10 mouse cellular contexts compared by ENCODE assay signal in genomic region chr3:101274041-101274770, GRCm38 (mm10). TPM values are rescaled to one million over a fixed set of nuclear protein-coding genes. Genes with fewer than 3 reads are reported as not detected.
A peak's percentile ranks its signal among the peaks of the same experiment; 100 is the strongest.
DNase-seq lines count a peak whose midpoint lies in the region; ATAC-seq and TF ChIP-seq lines count a peak whose summit lies in the region.
"Had no signal": no experiment of that assay in that cellular context is flagged by ENCODE, and none has a peak within 500 bp of the region (broad histone marks: within the 10 kb centered on the region; RNA-seq: fewer than 3 reads in every experiment).

No protein-coding gene starts in this region.

- H3K9ac ChIP-seq in midbrain, postnatal 0 days (replicated peaks; ENCODE audit: low read length, poor library complexity, severe bottlenecking) = no peak overlapping the region
- H3K9ac ChIP-seq: forebrain, embryonic 13.5 days had no signal

- ATAC-seq in midbrain, postnatal 0 days (ENCODE audit: low FRiP score) = peak; percentile 57; the same call in 1 of the 2 replicates
- no peak for ATAC-seq in erythroblast, adult 5-6 weeks (replicated peaks; ENCODE audit: low FRiP score, poor library complexity, severe bottlenecking)
- ATAC-seq: forebrain, embryonic 13.5 days had no signal

- H3K27ac ChIP-seq in midbrain, postnatal 0 days (ENCODE audit: low read depth, low read length) = peak overlapping the region; percentile 43; the same call in 1 of the 2 replicates
- H3K27ac ChIP-seq in midbrain, embryonic 10.5 days (replicated peaks) = no peak overlapping the region
- H3K27ac ChIP-seq: forebrain, embryonic 13.5 days; left cerebral cortex, adult 2 months had no signal

- H3K4me2 ChIP-seq in midbrain, postnatal 0 days (ENCODE audit: low read depth, low read length, poor library complexity, severe bottlenecking) = no peak overlapping the region
- H3K4me2 ChIP-seq: forebrain, embryonic 13.5 days had no signal

- 0 out of 2 replicates have a peak, but pooled peaks cover 5% of the 10 kb centered on the region for H3K4me1 ChIP-seq in midbrain, postnatal 0 days (ENCODE audit: insufficient read depth, low read length)
- H3K4me1 ChIP-seq in midbrain, embryonic 10.5 days = no peaks in the 10 kb centered on the region
- H3K4me1 ChIP-seq: forebrain, embryonic 13.5 days had no signal

- no peaks in the 10 kb centered on the region for H3K9me3 ChIP-seq in midbrain, postnatal 0 days (ENCODE audit: low read length)
- H3K9me3 ChIP-seq in midbrain, embryonic 10.5 days (replicated peaks) = no peaks in the 10 kb centered on the region
- H3K9me3 ChIP-seq: forebrain, embryonic 13.5 days had no signal

- no peaks in the 10 kb centered on the region for H3K36me3 ChIP-seq in midbrain, postnatal 0 days (ENCODE audit: insufficient read depth, low read length)
- no peaks in the 10 kb centered on the region for H3K36me3 ChIP-seq in midbrain, embryonic 10.5 days

- TF ChIP-seq CTCF in midbrain, postnatal 0 days (IDR thresholded peaks at IDR 0.05) = no peak

- no peak overlapping the region for H3K4me3 ChIP-seq in midbrain, postnatal 0 days (ENCODE audit: low read depth, low read length)
- no peak overlapping the region for H3K4me3 ChIP-seq in midbrain, embryonic 10.5 days
- H3K4me3 ChIP-seq: forebrain, embryonic 13.5 days; left cerebral cortex, adult 2 months had no signal

- no peaks in the 10 kb centered on the region for H3K27me3 ChIP-seq in midbrain, postnatal 0 days (ENCODE audit: insufficient read depth, low read length)
- H3K27me3 ChIP-seq in midbrain, embryonic 10.5 days (ENCODE audit: low read depth, poor library complexity, severe bottlenecking) = no peaks in the 10 kb centered on the region
- H3K27me3 ChIP-seq: forebrain, embryonic 13.5 days had no signal

- intact Hi-C loops in gastrocnemius, postnatal 36 days (cut with DNase I) = loop anchor here (10.0 kb wide), 1 partner anchor 159 kb away; the partner anchor contains the start of gene Ptgfrn

- DNase-seq in gastrocnemius, postnatal 10 days = peak; percentile 31
- no peak for DNase-seq in gastrocnemius, postnatal 36 days
- DNase-seq in midbrain, postnatal 0 days (ENCODE audit: low spot score) = peak; percentile 76
- no peak for DNase-seq in midbrain, embryonic 10.5 days (ENCODE audit: low spot score)
- peak; percentile 40 for DNase-seq in fat pad, adult 2 months (ENCODE audit: extremely low read depth, low read depth, low spot score)
- DNase-seq in layer of hippocampus, postnatal 14 days (ENCODE audit: low spot score in 2 of 2) = peak; percentile 33 to 60
- no peak for DNase-seq in urinary bladder, adult 18-20 months (ENCODE audit: low spot score in 2 of 2)

- 82% methylated on average over 12 of the region's 12 CpGs for WGBS in midbrain, postnatal 0 days
- 83% methylated on average over 12 of the region's 12 CpGs for WGBS in midbrain, embryonic 10.5 days

RNA-seq across cellular contexts. Expression of gene Cd2, which starts 13.5 kb away (rescaled TPM):
- total RNA-seq in gastrocnemius, postnatal 10 days (2021) = under 1 TPM in 1 of 2 experiments, not detected in 1; 0.23 TPM
- total RNA-seq in gastrocnemius, postnatal 36 days (2021) = under 1 TPM; 0.38 to 0.39 TPM
- total RNA-seq in midbrain, postnatal 0 days (2014; rRNA removed) = not detected in 2 replicates
- 0.21 and 0.22 TPM in 2 replicates for polyA plus RNA-seq in midbrain, postnatal 0 days (2015; fragmentation: Nextera tagmentation; extraction: Ambion mirVana)
- polyA plus RNA-seq in midbrain, embryonic 10.5 days (2016; fragmentation: Nextera tagmentation; extraction: Ambion mirVana) = 0.10 TPM in 1 of 2 replicates, not detected in the other
- not detected for total RNA-seq in layer of hippocampus, postnatal 14 days (2021)
- total RNA-seq in erythroblast, adult 5-6 weeks (2015; ENCODE audit: low replicate concordance) = not detected in 2 replicates
- 1.3 TPM in 1 of 2 replicates, not detected in the other for total RNA-seq in erythroblast, adult 5-6 weeks (2017; ENCODE audit: low replicate concordance)
- total RNA-seq: left cerebral cortex, adult 2 months had no signal
- polyA plus RNA-seq: forebrain, embryonic 13.5 days had no signal

Comparison
In these comparisons a context has a peak if more than half of its experiments do, and no peak if none do; other contexts are left out.
1. DNase-seq: peak in gastrocnemius, postnatal 10 days (single experiment), midbrain, postnatal 0 days (single experiment), fat pad, adult 2 months (single experiment) and layer of hippocampus, postnatal 14 days (2 of 2); none in gastrocnemius, postnatal 36 days (0 of 2), midbrain, embryonic 10.5 days (single experiment) and urinary bladder, adult 18-20 months (0 of 2).